Mouse (Mus musculus): ENCODE measurements around the gene Phlda3.

The Phlda3 gene

GRCm38 (mm10) chr1:135765645-135766591 is at the start of gene Phlda3:
TSS of gene Phlda3 (plus strand) at chr1:135766119.
- peak; percentile 62 for DNase-seq

- DNase-seq, result peak; percentile 68
These were observed 46.4 kb upstream of the Phlda3 start for GRCm38 (mm10) chr1:135719486-135719885.

GRCm38 (mm10) chr1:135719983-135720382 is 45.9 kb upstream of the Phlda3 start, which contains the start of gene Csrp1:
TSS of gene Csrp1 (plus strand) at chr1:135720061.
- DNase-seq, result no peak

DNA sequence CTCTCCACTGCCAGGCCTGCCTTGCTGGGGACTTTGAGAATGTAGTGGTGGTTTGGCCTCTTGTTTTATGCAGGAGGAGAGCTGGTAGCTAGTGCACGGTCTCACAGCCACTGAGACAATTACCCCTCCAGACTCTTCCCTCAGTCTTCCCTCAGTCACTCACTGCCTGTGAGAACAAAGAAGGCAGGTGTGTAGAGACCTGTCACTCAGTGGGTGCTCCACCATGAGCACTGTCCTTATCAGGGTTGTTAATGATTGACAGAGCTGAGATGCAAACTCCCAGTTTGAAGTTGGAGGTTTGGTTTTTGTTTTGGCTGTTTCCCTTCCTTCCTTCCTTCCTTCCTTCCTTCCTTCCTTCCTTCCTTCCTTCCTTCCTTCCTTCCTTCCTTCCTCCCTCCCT is 42.9 kb upstream of the Phlda3 start:
- DNase-seq, result no peak

GRCm38 (mm10) chr1:135724134-135724533 is 41.8 kb upstream of the Phlda3 start:
- no peak for DNase-seq

GRCm38 (mm10) chr1:135725324-135725723 is 40.6 kb upstream of the Phlda3 start:
- no peak for DNase-seq

DNA sequence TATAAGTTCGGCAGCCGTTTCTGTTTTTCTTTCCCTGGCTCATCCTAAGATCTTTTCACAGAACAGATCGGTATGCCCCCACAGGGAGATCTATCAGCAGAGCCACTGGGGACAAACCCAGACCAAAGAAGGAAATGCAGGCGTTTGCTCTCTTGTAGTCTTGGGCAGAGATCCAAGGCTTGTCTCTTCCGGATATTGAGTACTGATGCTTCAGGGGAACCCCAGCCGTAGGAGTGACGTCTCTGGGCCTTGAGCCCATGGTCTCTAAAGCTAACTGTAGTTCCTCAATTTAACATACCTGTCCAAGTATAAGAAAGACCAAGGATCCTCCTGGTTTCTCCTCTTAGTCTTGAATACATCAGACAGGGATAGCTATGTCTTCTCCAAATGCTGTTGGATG is 40.0 kb upstream of the Phlda3 start:
- peak; percentile 35 for DNase-seq

DNA sequence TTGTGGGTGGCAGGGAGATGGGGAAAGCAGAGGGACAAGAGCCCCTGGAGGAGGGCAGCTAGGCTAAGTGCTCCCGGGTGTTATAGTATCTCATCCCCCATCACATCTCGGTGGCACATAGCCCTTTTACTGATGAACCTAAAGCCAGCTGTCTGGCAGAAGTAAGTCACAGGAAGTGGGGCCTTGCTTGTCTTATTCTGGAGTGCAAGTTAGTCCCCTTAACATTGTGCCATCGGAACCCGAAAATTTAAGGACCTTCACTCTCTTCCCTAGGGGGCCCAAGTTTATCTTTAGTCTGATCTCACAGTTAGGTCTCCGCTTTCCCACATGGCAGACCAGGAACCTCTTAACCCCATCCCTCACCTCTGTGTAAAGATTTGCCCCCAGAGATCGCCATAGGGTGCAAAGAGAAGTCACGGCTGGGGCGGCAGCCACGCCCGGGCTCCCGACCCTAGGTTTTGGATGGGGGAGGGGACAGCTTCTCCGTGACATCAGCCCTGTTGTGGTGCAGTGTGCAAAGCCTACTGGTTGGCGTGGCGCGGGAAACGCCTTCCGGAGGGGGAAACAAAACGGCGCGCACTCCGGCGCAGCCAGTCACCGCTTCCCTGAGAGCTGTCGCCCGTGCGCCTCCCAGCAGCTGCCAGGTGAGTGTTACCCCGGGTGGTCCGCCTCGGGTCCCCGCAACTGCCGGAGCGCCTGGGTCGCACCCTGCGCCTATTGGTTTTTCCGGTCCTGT is 37.1 kb upstream of the Phlda3 start:
- peak; percentile 85 for DNase-seq

DNA sequence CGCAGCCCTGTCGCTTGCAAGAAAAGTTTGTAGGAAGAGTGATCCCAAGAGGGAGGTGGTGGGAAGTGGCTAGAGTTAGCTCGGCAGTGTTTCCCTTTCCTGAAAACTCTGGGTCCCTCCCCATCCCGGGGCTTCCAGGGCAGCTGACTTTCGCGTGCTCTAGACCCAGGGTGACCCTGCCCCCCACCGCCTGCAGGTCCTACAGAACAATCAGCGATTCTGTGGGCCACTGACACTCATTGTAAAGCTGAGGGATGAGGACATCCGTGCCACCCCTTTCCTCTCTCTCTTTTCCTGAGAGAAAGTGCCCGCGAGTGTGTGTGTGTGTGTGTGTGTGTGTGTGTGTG is 36.6 kb upstream of the Phlda3 start:
- DNase-seq, result no peak

GRCm38 (mm10) chr1:135729821-135730220 is 36.1 kb upstream of the Phlda3 start:
- no peak for DNase-seq

GRCm38 (mm10) chr1:135730296-135730695 is 35.6 kb upstream of the Phlda3 start:
- peak; percentile 23 for DNase-seq

GRCm38 (mm10) chr1:135731393-135731792 is 34.5 kb upstream of the Phlda3 start:
- DNase-seq, result no peak

GRCm38 (mm10) chr1:135731897-135732684 is 33.8 kb upstream of the Phlda3 start:
- DNase-seq, result peak; percentile 48

- DNase-seq, result no peak
These were observed 31.5 kb upstream of the Phlda3 start for GRCm38 (mm10) chr1:135734225-135734937.

GRCm38 (mm10) chr1:135735460-135735859 is 30.5 kb upstream of the Phlda3 start:
- no peak for DNase-seq

- DNase-seq, result no peak
These were observed 20.9 kb upstream of the Phlda3 start for GRCm38 (mm10) chr1:135744987-135745386.

DNA sequence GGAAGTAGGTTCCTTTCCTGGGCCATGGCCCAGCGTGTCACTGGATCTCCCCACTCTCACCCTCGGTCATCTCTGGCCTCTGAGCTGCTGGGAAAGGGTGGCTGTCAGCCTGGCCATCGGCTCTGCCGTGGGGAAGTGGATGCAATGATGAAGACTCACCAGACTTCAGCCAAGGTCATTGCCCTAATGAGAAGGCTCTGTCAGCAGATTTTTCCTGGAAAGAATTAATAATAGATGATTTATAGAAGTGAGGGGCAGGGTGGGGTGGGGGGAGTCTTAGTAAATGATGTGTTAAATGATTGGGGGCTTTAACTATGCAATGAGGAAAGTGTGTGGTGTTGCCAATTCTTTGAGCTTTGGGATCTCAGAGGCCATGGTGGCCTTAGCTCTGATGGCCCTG is 19.7 kb upstream of the Phlda3 start:
- no peak for DNase-seq

DNA sequence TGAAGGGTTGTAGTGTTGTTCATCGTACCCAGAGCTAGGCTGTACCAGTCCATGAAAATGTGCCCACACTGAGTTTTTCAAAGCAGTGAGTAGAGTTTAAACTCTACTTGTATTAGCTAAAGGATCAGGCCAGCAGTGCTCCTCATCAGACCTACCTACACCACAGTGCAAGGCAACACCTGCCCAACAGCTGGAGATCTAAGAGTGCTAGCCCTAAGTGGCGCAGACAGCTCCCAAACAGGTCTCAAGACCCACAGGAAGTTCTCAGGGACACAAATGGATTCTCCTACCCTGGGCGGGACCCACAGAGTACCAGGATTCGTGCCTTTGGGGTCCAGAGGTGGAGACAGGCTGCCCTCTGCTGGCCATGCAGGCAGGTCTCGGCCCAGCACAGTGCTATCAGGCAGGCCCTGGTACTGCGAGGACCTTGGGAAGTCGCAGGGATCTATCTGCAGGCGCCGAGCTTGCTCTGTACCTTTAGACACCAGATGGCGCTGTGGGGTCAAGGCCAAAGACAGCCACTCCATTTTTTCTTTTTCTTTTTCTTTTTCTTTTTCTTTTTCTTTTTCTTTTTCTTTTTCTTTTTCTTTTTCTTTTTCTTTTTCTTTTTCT is 13.1 kb upstream of the Phlda3 start:
- DNase-seq, result peak; percentile 89

- DNase-seq, result no peak
These were observed 10.6 kb upstream of the Phlda3 start for GRCm38 (mm10) chr1:135755287-135755686.

GRCm38 (mm10) chr1:135755913-135756312 is 10.0 kb upstream of the Phlda3 start:
- no peak for DNase-seq

DNA sequence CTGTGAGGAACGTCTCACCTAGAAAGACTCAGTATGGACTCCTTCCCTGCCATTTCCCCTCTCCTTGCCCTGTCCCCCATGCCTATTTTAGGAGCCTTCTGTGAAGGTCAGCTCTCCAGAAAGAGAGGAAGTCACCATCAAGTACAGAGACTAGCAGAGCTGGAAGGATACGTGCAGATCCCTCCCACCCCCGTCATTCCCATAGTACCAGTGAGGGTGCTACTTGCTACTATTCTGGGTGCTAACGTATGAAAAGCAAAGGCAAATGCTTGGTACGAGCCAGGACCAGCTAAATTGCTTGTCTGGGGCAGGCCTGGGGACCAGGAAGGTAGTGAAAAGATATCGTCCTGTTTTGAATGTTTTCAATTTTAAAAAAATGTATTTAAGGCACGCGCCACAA is 8.6 kb upstream of the Phlda3 start:
- DNase-seq, result no peak

- no peak for DNase-seq
These were observed 6.2 kb upstream of the Phlda3 start for GRCm38 (mm10) chr1:135759685-135760084.
